Mouse (Mus musculus) embryonic facial prominence, embryonic 14.5 days (tissue): ENCODE measurements around the gene Acer2. TPM values are rescaled to one million over a fixed set of nuclear protein-coding genes. Genes with fewer than 3 reads are reported as not detected.
A peak's percentile ranks its signal among the peaks of the same experiment; 100 is the strongest.

Source experiments
- ATAC-seq: fragments of 200-750 bp; cut with Nextera tagmentation; 2 replicates; pipeline ENCODE4 v1.8.0; 2017; ENCODE audit warnings: low read depth, moderate number of reproducible peaks, moderate TSS enrichment
- DNase-seq: peaks from one replicate; pipeline ENCODE4 v3.0.0-alpha.2; 2015; ENCODE audit warnings: low spot score
- H3K27ac ChIP-seq: fragments of 300-500 bp; sonication (generic); replicated peaks from 2 replicates; pipeline ENCODE4 v1.5.1; 2014; ENCODE audit warnings: low read depth, mild to moderate bottlenecking, low read length, moderate library complexity
- H3K27me3 ChIP-seq: fragments of 300-500 bp; sonication (generic); replicated peaks from 2 replicates; pipeline ENCODE4 v1.6.1; 2014; ENCODE audit warnings: low read length; ENCODE audit not compliant: control insufficient read depth, insufficient read depth
- H3K36me3 ChIP-seq: fragments of 300-500 bp; sonication (generic); 2 replicates; pipeline ENCODE4 v1.6.1; 2014; ENCODE audit warnings: low read length, mixed read lengths; ENCODE audit not compliant: control insufficient read depth, insufficient read depth
- H3K4me1 ChIP-seq: fragments of 300-500 bp; sonication (generic); 2 replicates; pipeline ENCODE4 v1.6.1; 2014; ENCODE audit warnings: antibody characterized with exemption, low read length; ENCODE audit not compliant: control insufficient read depth, insufficient read depth
- H3K4me2 ChIP-seq: fragments of 300-500 bp; sonication (generic); 2 replicates; pipeline ENCODE4 v1.6.1; 2014; ENCODE audit warnings: low read depth, mild to moderate bottlenecking, low read length, moderate library complexity, mixed read lengths
- H3K4me3 ChIP-seq: fragments of 300-500 bp; sonication (generic); 2 replicates; pipeline ENCODE4 v1.5.1; 2014; ENCODE audit warnings: low read depth, mild to moderate bottlenecking, low read length
- H3K9ac ChIP-seq: fragments of 300-500 bp; sonication (generic); 2 replicates; pipeline ENCODE4 v1.6.1; 2014; ENCODE audit warnings: low read depth, mild to moderate bottlenecking, low read length, moderate library complexity, mixed read lengths
- H3K9me3 ChIP-seq: fragments of 300-500 bp; sonication (generic); 2 replicates; pipeline ENCODE4 v1.6.1; 2016; ENCODE audit warnings: low read length; ENCODE audit not compliant: control insufficient read depth
- WGBS: fragments of 180-500 bp; shearing (Covaris S2); extraction: QIAGEN DNeasy Blood & Tissue Kit; methylation state at CpG from one replicate; pipeline ENCODE4 v1.1.7; 2014; 5-methylcytosine and 5-hydroxymethylcytosine counted together
- polyA plus RNA-seq: library from polyadenylated mRNA; unstranded; fragments of >200 nt; fragmentation: Nextera tagmentation; extraction: Ambion mirVana; gene quantifications from 2 replicates; pipeline ENCODE4 v1.2.1, GENCODE M21; 2014

Acer2 gene
- polyA plus RNA-seq, 1 experiment from 2014 or later: 9.4 TPM

DNA sequence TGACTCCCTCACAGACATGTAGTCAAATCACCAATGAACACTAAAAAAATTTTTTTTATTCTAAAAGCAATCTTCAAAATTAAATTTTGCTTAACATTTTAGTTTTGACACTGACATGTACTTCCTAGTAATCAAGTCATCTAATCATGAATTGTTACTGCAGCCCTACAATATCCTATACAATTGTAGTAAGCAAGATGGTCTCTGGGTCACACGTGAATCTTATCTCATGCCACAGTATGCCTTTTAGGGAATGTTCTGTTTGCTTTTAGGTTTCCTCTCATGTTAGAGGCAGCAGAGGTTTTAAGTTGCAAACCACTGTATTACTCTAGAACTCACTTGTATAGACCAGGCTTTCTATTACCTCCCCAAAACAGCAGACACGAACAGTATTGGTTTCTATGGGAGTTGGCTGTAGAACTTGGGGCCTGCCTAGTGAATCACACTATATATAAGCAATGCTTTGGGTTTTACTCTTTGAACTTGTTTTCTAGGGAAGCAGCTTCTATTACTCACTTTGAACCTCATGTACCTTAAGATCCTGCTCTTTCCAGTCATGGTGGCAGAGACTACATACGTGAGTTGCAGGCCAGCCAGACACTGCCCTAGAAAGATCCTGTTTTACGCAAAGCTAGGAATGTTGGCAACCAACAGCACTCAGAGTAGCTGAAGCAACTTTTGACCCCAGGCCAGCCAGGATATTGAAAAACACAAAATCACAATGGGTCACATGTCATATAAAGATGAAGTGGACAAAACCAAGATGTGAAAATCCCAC, 21.2 kb upstream of the Acer2 start:
- no peaks in the 10 kb centered on the region for H3K9me3 ChIP-seq
- ATAC-seq: no peak
- no peaks in the 10 kb centered on the region for H3K27me3 ChIP-seq
- H3K4me2 ChIP-seq: no peak overlapping the region
- peaks cover 52% of the 10 kb centered on the region for H3K36me3 ChIP-seq
- WGBS: 86% methylated on average over 4 of the region's 4 CpGs
- DNase-seq: no peak
- no peak overlapping the region for H3K4me3 ChIP-seq
- no peak overlapping the region for H3K9ac ChIP-seq
- H3K27ac ChIP-seq: no peak overlapping the region
- H3K4me1 ChIP-seq: peaks cover 8% of the 10 kb centered on the region

DNA sequence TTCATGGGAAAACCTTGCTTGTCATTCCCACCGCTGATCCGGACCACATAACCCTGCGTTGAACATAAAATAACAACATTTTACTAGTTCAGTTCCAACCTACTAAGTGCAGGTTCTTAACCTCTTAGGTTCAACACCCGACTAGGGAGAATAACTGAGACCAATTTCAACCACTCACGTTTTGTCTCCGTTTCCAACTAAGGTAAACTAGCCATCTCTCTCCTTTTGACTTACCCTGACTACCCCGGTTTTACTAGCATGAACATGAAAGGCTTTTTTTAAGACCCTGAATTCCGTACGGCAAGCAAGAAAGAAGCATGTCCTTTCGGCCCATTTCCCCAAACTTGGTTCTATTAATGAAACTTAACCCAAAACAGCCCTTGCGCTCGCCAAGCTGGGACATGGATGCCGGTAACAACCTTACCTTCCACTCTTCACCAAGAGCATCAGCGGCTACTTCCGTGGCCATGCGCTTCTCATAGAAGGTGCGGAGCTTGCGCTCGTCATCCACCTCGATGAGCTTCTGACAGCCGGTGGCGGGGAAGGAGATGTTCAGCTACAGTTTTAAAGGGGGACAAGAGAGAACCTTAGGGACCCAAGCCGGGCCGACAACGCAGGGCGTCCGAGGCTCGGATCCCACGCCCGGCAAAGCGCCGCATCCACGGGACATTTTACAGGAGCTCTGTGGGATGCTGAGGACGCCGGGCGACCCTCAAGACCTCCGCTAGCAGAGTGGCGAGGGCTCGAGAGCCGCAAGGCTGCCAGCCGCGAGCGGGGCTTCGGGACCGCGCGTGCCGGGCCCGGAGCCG, 17.7 kb upstream of the Acer2 start:
- H3K4me2 ChIP-seq: peak overlapping the region; percentile 92
- ATAC-seq (no peak; the same call in 1 of the 2 replicates), DNase-seq (no peak)
- peak overlapping the region; percentile 97 for H3K27ac ChIP-seq
- H3K4me3 ChIP-seq: peak overlapping the region; percentile 97
- H3K9ac ChIP-seq: peak overlapping the region; percentile 100
- H3K9me3 ChIP-seq: no peaks in the 10 kb centered on the region
- peaks cover 12% of the 10 kb centered on the region for H3K4me1 ChIP-seq
- peaks cover 40% of the 10 kb centered on the region for H3K36me3 ChIP-seq
- WGBS: 1% methylated on average over 32 of the region's 50 CpGs
- no peaks in the 10 kb centered on the region for H3K27me3 ChIP-seq

DNA sequence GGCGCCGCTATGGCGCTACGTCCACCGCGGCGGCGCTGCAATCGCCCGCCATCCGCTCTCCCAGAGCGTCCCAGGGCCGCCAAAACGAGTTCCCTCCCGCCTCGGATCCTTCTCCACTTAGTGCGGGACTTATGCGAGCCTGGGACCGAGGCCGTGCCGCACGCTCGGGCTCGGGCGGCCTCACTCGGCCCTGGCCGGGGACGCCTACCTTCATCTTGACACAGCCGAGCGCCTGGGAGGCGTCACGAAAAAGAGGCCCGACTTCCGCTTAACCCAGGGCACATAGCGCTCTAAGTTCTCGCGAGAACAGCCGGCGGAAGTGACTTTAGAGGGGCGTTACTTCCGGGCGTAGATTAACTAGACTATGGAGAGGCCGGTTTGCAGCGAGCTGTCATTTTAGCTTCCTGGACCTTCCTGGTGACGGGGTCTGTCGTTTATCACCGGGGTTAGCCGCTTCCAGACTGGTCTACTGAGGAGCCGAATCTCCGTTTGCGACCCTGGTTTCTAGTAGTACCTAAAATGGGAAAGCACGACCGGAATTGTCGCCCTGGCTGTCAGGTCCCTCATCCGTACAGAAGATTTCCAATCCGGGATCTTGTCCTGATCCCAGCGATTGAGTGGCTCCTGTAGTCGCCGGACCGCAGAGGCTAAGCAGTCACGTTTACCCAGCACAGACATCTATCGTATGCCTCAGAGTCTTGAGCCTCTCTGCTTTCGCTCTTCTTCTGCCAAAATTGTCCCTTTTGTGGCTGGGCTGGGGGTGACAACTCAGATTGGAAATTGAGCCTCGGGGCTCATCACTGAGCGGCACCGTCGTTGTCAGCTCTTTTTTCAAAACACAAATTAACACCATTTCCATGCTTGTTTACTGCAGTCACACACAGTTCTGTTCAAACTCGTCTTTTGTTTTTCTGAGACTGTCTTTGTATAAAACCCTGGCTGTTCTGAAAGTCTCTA, 16.8 kb upstream of the Acer2 start, which contains the start of gene Rps6:
Gene Rps6, minus strand, starts transcription at position 300 of the 957 bp plus-strand sequence.
- ATAC-seq (peak; percentile 98), DNase-seq (peak; percentile 99)
- peaks cover 34% of the 10 kb centered on the region for H3K36me3 ChIP-seq
- H3K9me3 ChIP-seq: no peaks in the 10 kb centered on the region
- under 1% methylated on average over 48 of the region's 68 CpGs for WGBS
- peaks cover 12% of the 10 kb centered on the region for H3K4me1 ChIP-seq
- H3K27ac ChIP-seq: peak within 1 kb of the TSS; percentile 97
- peak within 1 kb of the TSS; percentile 97 for H3K4me3 ChIP-seq
- peak within 1 kb of the TSS; percentile 100 for H3K9ac ChIP-seq
- peak within 1 kb of the TSS; percentile 92 for H3K4me2 ChIP-seq
- no peaks in the 10 kb centered on the region for H3K27me3 ChIP-seq

DNA sequence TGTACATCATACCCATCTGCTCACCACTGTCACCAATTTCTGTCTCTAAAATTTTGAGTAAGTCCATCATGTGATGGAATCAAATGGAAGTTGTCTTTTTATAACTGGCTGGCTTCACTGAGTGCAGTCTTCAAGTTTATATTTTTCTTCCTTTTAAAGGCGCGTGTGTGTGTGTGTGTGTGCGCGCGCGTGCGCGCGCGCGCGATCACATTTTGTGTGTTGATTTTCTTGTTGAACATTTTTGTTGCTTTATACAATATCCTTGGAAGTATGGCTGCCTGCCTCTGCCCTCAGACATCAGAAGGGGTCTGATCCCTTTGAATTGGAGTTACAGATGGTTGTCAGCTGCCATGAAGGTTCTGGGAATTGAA, 16.1 kb upstream of the Acer2 start:
- Histone ChIP-seq H3K9ac (peak overlapping the region; percentile 100), H3K4me2 (peak overlapping the region; percentile 92), H3K9me3 (no peaks in the 10 kb centered on the region), H3K4me1 (peaks cover 12% of the 10 kb centered on the region), H3K27ac (no peak overlapping the region; the same call in 1 of the 2 replicates), H3K4me3 (peak overlapping the region; percentile 97), H3K27me3 (no peaks in the 10 kb centered on the region), H3K36me3 (peaks cover 27% of the 10 kb centered on the region)
- DNase-seq (no peak), ATAC-seq (no peak)
- WGBS: 50% methylated on average over 12 of the region's 12 CpGs

DNA sequence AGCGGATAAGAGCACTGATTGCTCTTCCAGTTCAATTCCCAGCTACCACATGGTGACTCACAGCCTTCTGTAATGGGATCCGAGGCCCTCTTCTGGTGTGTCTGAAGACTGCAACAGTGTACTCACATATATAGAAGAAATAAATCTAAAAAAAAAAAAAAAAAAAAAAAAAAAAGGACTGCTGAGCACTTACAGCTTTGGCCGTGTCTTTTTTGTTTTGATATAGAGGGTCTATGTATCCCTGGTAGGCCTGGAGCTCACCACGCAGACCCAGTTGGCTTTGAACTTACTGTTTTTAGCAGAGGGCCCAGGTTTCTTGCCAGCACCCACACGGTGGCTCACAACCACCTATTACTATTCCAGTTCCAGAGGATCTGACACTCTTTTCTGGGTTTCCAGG, 10.1 kb upstream of the Acer2 start:
- Histone ChIP-seq H3K4me2 (no peak overlapping the region), H3K27ac (no peak overlapping the region), H3K9me3 (no peaks in the 10 kb centered on the region), H3K4me1 (no peaks in the 10 kb centered on the region), H3K4me3 (no peak overlapping the region), H3K27me3 (no peaks in the 10 kb centered on the region), H3K36me3 (no peaks in the 10 kb centered on the region), H3K9ac (no peak overlapping the region)
- ATAC-seq (no peak), DNase-seq (no peak)
- WGBS: 82% methylated on average over 5 of the region's 5 CpGs

DNA sequence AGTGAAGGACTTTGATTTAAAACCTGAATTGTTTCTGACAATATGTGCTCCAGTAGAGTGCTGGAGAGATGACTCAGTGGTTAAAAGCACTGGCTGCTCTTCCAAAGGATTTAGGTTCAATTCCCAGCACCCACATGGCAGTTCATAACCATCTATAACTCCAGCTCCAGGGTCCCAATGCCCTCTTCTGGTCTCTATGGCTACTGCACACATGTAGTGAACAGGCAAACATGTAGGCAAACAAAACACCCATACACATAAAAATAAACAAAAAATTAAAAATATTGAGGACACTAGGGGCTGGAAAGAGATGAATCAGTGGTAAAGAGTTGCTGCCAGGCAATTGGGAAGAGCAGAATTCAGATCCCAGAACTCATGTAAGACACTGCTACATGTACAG, 2.2 kb upstream of the Acer2 start:
- peaks cover 3% of the 10 kb centered on the region; the same call in 1 of the 2 replicates for H3K4me1 ChIP-seq
- ATAC-seq (no peak), DNase-seq (no peak)
- no peak overlapping the region for H3K27ac ChIP-seq
- H3K4me2 ChIP-seq: no peak overlapping the region
- H3K36me3 ChIP-seq: no peaks in the 10 kb centered on the region
- no peaks in the 10 kb centered on the region for H3K27me3 ChIP-seq
- H3K9me3 ChIP-seq: no peaks in the 10 kb centered on the region
- H3K4me3 ChIP-seq: no peak overlapping the region
- no peak overlapping the region for H3K9ac ChIP-seq

DNA sequence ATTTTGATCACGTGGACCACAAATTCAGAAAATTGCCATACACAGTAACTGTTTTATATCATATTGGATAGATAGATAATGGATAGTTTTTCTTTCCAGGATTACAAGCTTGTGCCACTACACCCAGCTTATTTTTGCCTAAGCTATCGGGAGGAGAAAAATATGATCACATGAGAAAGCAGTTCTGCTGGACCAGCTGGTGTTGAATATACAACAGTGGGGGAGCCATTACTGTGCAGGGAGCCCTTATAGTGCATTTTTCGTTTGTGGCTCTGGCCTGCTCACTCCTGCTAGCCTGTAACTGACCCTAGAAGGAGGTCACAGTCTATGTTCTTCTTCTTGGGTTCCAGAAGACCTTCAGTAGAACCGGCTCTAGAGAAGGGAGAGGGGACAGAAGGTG, 1.1 kb upstream of the Acer2 start:
- H3K27ac ChIP-seq: no peak overlapping the region
- no peak for DNase-seq
- no peak overlapping the region for H3K9ac ChIP-seq
- H3K4me3 ChIP-seq: no peak overlapping the region
- no peaks in the 10 kb centered on the region for H3K9me3 ChIP-seq
- peaks cover 3% of the 10 kb centered on the region; the same call in 1 of the 2 replicates for H3K4me1 ChIP-seq
- H3K27me3 ChIP-seq: no peaks in the 10 kb centered on the region
- 50% methylated on average over 4 of the region's 4 CpGs for WGBS
- H3K4me2 ChIP-seq: no peak overlapping the region
- H3K36me3 ChIP-seq: no peaks in the 10 kb centered on the region
- ATAC-seq: no peak

DNA sequence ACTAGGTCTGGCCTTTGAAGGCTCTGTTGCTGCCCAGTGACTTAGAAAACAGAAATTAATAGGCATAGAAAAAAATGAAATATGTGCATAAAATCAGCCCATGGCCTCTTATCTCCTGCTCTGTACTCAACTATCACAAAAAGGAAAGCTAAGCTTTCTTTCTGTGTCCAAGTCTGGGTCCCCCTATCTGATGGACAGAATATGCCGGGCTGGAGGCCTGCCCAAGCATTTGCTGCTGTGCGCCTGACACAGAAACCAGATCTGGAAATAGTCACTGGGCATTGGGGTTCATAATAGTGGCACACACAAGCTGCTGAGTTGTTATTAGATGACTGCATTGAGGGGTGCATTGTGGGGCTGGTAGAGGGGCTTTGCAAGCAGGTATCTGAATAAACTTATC, 5.3 kb downstream of the Acer2 start:
- H3K36me3 ChIP-seq: no peaks in the 10 kb centered on the region
- no peaks in the 10 kb centered on the region for H3K27me3 ChIP-seq
- no peaks in the 10 kb centered on the region for H3K9me3 ChIP-seq
- DNase-seq (no peak), ATAC-seq (no peak)
- no peak overlapping the region for H3K4me2 ChIP-seq
- no peak overlapping the region for H3K4me3 ChIP-seq
- 97% methylated on average over 2 of the region's 2 CpGs for WGBS
- H3K27ac ChIP-seq: no peak overlapping the region
- 0 out of 2 replicates have a peak, but pooled peaks cover 3% of the 10 kb centered on the region for H3K4me1 ChIP-seq
- H3K9ac ChIP-seq: no peak overlapping the region
